Comparison of ENCODE assay signal across 17 mouse cellular contexts in genomic region chr10:120252800-120253199, GRCm38 (mm10). TPM values are rescaled to one million over a fixed set of nuclear protein-coding genes. Genes with fewer than 3 reads are reported as not detected.
DNase-seq lines count a peak whose midpoint lies in the region; ATAC-seq and TF ChIP-seq lines count a peak whose summit lies in the region.
"Had no signal": no experiment of that assay in that cellular context is flagged by ENCODE, and none has a peak within 500 bp of the region (broad histone marks: within the 10 kb centered on the region; RNA-seq: fewer than 3 reads in every experiment).

No protein-coding gene starts in this region.

- H3K4me2 ChIP-seq in hindbrain, embryonic 14.5 days (replicated peaks): no peak overlapping the region
- H3K4me2 ChIP-seq in lung, embryonic 14.5 days: no peak overlapping the region
- H3K4me2 ChIP-seq: hindbrain, embryonic 15.5 days had no signal

- no peaks in the 10 kb centered on the region for H3K27me3 ChIP-seq in hindbrain, embryonic 10.5 days (ENCODE audit: insufficient read depth, poor library complexity, severe bottlenecking)
- H3K27me3 ChIP-seq in hindbrain, embryonic 14.5 days (ENCODE audit: control insufficient read depth, insufficient read depth, low read length): no peaks in the 10 kb centered on the region
- no peaks in the 10 kb centered on the region for H3K27me3 ChIP-seq in lung, embryonic 14.5 days (ENCODE audit: insufficient read depth, low read length)
- no peaks in the 10 kb centered on the region for H3K27me3 ChIP-seq in embryonic facial prominence, embryonic 10.5 days (replicated peaks; ENCODE audit: low read depth, poor library complexity, severe bottlenecking)
- H3K27me3 ChIP-seq: hindbrain, embryonic 15.5 days had no signal

- DNase-seq in hindbrain, embryonic 10.5 days (ENCODE audit: low spot score): no peak
- no peak for DNase-seq in hindbrain, embryonic 14.5 days (ENCODE audit: low spot score)
- DNase-seq in lung, embryonic 14.5 days: peak; percentile 52
- no peak for DNase-seq in lung, adult 18-20 months
- no peak for DNase-seq in embryonic facial prominence, embryonic 10.5 days (ENCODE audit: low spot score)
- DNase-seq: cerebellum, adult 11 months; cerebellum, postnatal 36 days; right cerebral cortex, postnatal 14 days; thymus, adult 18-20 months had no signal

- no peaks in the 10 kb centered on the region for H3K9me3 ChIP-seq in hindbrain, embryonic 10.5 days
- H3K9me3 ChIP-seq in hindbrain, embryonic 14.5 days (ENCODE audit: control insufficient read depth, low read length): no peaks in the 10 kb centered on the region
- no peaks in the 10 kb centered on the region for H3K9me3 ChIP-seq in lung, embryonic 14.5 days (ENCODE audit: low read depth, low read length)
- H3K9me3 ChIP-seq in embryonic facial prominence, embryonic 10.5 days: no peaks in the 10 kb centered on the region
- H3K9me3 ChIP-seq: hindbrain, embryonic 15.5 days had no signal

- ATAC-seq in hindbrain, embryonic 14.5 days (ENCODE audit: low FRiP score): no peak
- ATAC-seq in lung, embryonic 14.5 days (ENCODE audit: insufficient read depth): no peak
- peak; percentile 22; the same call in 1 of the 2 replicates for ATAC-seq in megakaryocyte, adult 5-6 weeks (ENCODE audit: poor library complexity, severe bottlenecking)
- no peak for ATAC-seq in monocyte, adult 5-6 weeks (replicated peaks; ENCODE audit: insufficient number of reproducible peaks, low FRiP score, low TSS enrichment, poor library complexity, severe bottlenecking)
- ATAC-seq: activated CD4-positive, CD25-positive, alpha-beta regulatory T cell, adult 4 months; forebrain, embryonic 16.5 days had no signal

- H3K9ac ChIP-seq in hindbrain, embryonic 14.5 days: no peak overlapping the region
- H3K9ac ChIP-seq in lung, embryonic 14.5 days: no peak overlapping the region
- H3K9ac ChIP-seq: hindbrain, embryonic 15.5 days; liver, embryonic 14.5 days had no signal

- H3K4me1 ChIP-seq in hindbrain, embryonic 10.5 days (replicated peaks): 0 out of 2 replicates have a peak, but pooled peaks cover 5% of the 10 kb centered on the region
- no peaks in the 10 kb centered on the region for H3K4me1 ChIP-seq in hindbrain, embryonic 14.5 days (replicated peaks; ENCODE audit: control insufficient read depth, insufficient read depth, low read length)
- no peaks in the 10 kb centered on the region; the same call in 1 of the 2 replicates for H3K4me1 ChIP-seq in lung, embryonic 14.5 days (ENCODE audit: insufficient read depth)
- H3K4me1 ChIP-seq in embryonic facial prominence, embryonic 10.5 days: peaks cover 49% of the 10 kb centered on the region
- H3K4me1 ChIP-seq: hindbrain, embryonic 15.5 days had no signal

- 68% methylated on average over 8 of the region's 8 CpGs for WGBS in hindbrain, embryonic 10.5 days
- 52% methylated on average over 8 of the region's 8 CpGs for WGBS in hindbrain, embryonic 14.5 days
- WGBS in lung, embryonic 14.5 days: 22% methylated on average over 8 of the region's 8 CpGs
- 44% methylated on average over 8 of the region's 8 CpGs for WGBS in embryonic facial prominence, embryonic 10.5 days

- no peak for TF ChIP-seq CTCF in lung, embryonic 14.5 days (IDR thresholded peaks at IDR 0.05; ENCODE audit: low read depth)

- H3K27ac ChIP-seq in hindbrain, embryonic 10.5 days: peak overlapping the region; percentile 25; the same call in 1 of the 2 replicates
- H3K27ac ChIP-seq in hindbrain, embryonic 14.5 days: no peak overlapping the region
- no peak overlapping the region for H3K27ac ChIP-seq in lung, embryonic 14.5 days (ENCODE audit: low read depth)
- peak overlapping the region; percentile 78 for H3K27ac ChIP-seq in embryonic facial prominence, embryonic 10.5 days (replicated peaks)
- H3K27ac ChIP-seq: hindbrain, embryonic 15.5 days; liver, embryonic 14.5 days had no signal

- H3K4me3 ChIP-seq in hindbrain, embryonic 10.5 days: no peak overlapping the region
- H3K4me3 ChIP-seq in hindbrain, embryonic 14.5 days (replicated peaks; ENCODE audit: low read length): no peak overlapping the region
- H3K4me3 ChIP-seq in lung, embryonic 14.5 days (ENCODE audit: low read depth, low read length): no peak overlapping the region
- no peak overlapping the region for H3K4me3 ChIP-seq in embryonic facial prominence, embryonic 10.5 days
- H3K4me3 ChIP-seq: erythroblast, embryonic 14.5 days; hindbrain, embryonic 15.5 days; myocyte had no signal

- H3K36me3 ChIP-seq in hindbrain, embryonic 10.5 days: no peaks in the 10 kb centered on the region
- H3K36me3 ChIP-seq in hindbrain, embryonic 14.5 days (replicated peaks; ENCODE audit: control insufficient read depth, insufficient read depth): no peaks in the 10 kb centered on the region
- no peaks in the 10 kb centered on the region for H3K36me3 ChIP-seq in lung, embryonic 14.5 days (ENCODE audit: insufficient read depth)
- no peaks in the 10 kb centered on the region for H3K36me3 ChIP-seq in embryonic facial prominence, embryonic 10.5 days (replicated peaks)
- H3K36me3 ChIP-seq: hindbrain, embryonic 15.5 days had no signal

RNA-seq across cellular contexts. Expression of gene Llph, which starts 25.9 kb away (rescaled TPM):
- polyA plus RNA-seq in hindbrain, embryonic 10.5 days (2016; fragmentation: Nextera tagmentation; extraction: Ambion mirVana): 50.5 and 64.5 TPM in 2 replicates
- 35.5 and 38.7 TPM in 2 replicates for polyA plus RNA-seq in hindbrain, embryonic 14.5 days (2014; fragmentation: Nextera tagmentation; extraction: Ambion mirVana)
- polyA plus RNA-seq in lung, embryonic 14.5 days (2014; fragmentation: Nextera tagmentation; extraction: Ambion mirVana): 56.4 and 58.1 TPM in 2 replicates
- polyA plus RNA-seq in embryonic facial prominence, embryonic 10.5 days (2016; fragmentation: Nextera tagmentation; extraction: Ambion mirVana): 68.1 and 70.4 TPM in 2 replicates
- total RNA-seq in megakaryocyte, adult 5-6 weeks (2015): 41.4 and 49.0 TPM in 2 replicates
- total RNA-seq in megakaryocyte, adult 5-6 weeks (2017): 48.6 and 49.8 TPM in 2 replicates
- 57.4 to 79.1 TPM (median 74.2 TPM) in 3 replicates for total RNA-seq in monocyte, adult 5-6 weeks (2017)

RNA-seq across cellular contexts. Expression of gene Irak3, which starts 50.9 kb away (rescaled TPM):
- 0.99 and 1.1 TPM in 2 replicates for polyA plus RNA-seq in hindbrain, embryonic 10.5 days (2016; fragmentation: Nextera tagmentation; extraction: Ambion mirVana)
- 0.37 and 0.51 TPM in 2 replicates for polyA plus RNA-seq in hindbrain, embryonic 14.5 days (2014; fragmentation: Nextera tagmentation; extraction: Ambion mirVana)
- polyA plus RNA-seq in lung, embryonic 14.5 days (2014; fragmentation: Nextera tagmentation; extraction: Ambion mirVana): 0.70 and 1.2 TPM in 2 replicates
- polyA plus RNA-seq in embryonic facial prominence, embryonic 10.5 days (2016; fragmentation: Nextera tagmentation; extraction: Ambion mirVana): 0.72 and 0.96 TPM in 2 replicates
- total RNA-seq in megakaryocyte, adult 5-6 weeks (2015): 75.8 and 77.8 TPM in 2 replicates
- total RNA-seq in megakaryocyte, adult 5-6 weeks (2017): 30.4 and 35.9 TPM in 2 replicates
- 30.9 to 31.9 TPM (median 31.4 TPM) in 3 replicates for total RNA-seq in monocyte, adult 5-6 weeks (2017)
- polyA plus RNA-seq: erythroblast, embryonic 14.5 days had no signal

RNA-seq across cellular contexts. Expression of gene Tmbim4, which starts 51.4 kb away (rescaled TPM):
- polyA plus RNA-seq in hindbrain, embryonic 10.5 days (2016; fragmentation: Nextera tagmentation; extraction: Ambion mirVana): 93.9 and 95.2 TPM in 2 replicates
- 111 and 117 TPM in 2 replicates for polyA plus RNA-seq in hindbrain, embryonic 14.5 days (2014; fragmentation: Nextera tagmentation; extraction: Ambion mirVana)
- 87.1 and 89.0 TPM in 2 replicates for polyA plus RNA-seq in lung, embryonic 14.5 days (2014; fragmentation: Nextera tagmentation; extraction: Ambion mirVana)
- 82.2 and 82.4 TPM in 2 replicates for polyA plus RNA-seq in embryonic facial prominence, embryonic 10.5 days (2016; fragmentation: Nextera tagmentation; extraction: Ambion mirVana)
- total RNA-seq in megakaryocyte, adult 5-6 weeks (2015): 91.3 and 112 TPM in 2 replicates
- 97.0 and 100 TPM in 2 replicates for total RNA-seq in megakaryocyte, adult 5-6 weeks (2017)
- total RNA-seq in monocyte, adult 5-6 weeks (2017): 150 to 178 TPM (median 170 TPM) in 3 replicates

Comparison
In these comparisons a context has a peak if more than half of its experiments do, and no peak if none do; other contexts are left out.
1. H3K27ac ChIP-seq: peak in hindbrain, embryonic 10.5 days (single experiment) and embryonic facial prominence, embryonic 10.5 days (single experiment); none in hindbrain, embryonic 14.5 days (single experiment) and lung, embryonic 14.5 days (single experiment).